Mouse (Mus musculus) heart, embryonic 14.5 days (tissue): ENCODE measurements around the gene Cfap44. TPM values are rescaled to one million over a fixed set of nuclear protein-coding genes. Genes with fewer than 3 reads are reported as not detected.
A peak's percentile ranks its signal among the peaks of the same experiment; 100 is the strongest.

Experiments used
- ATAC-seq: fragments of 200-750 bp; cut with Nextera tagmentation; 2 replicates; pipeline ENCODE4 v1.8.0; 2017; ENCODE audit warnings: low read depth, moderate TSS enrichment; ENCODE audit not compliant: insufficient number of reproducible peaks, insufficient read depth, low FRiP score
- H3K27ac ChIP-seq, 2 experiments: fragments of 200-500 bp in 1 of 2; fragments of 300-500 bp in 1 of 2; sonication (generic) in 1 of 2; replicated peaks in 1 of 2; 2 replicates each; pipeline ENCODE4 v1.5.1; 2012 to 2014; ENCODE audit warnings: low read depth in 2 of 2, low read length in 2 of 2, control low read depth in 1 of 2, mild to moderate bottlenecking in 1 of 2, mixed read lengths in 1 of 2; ENCODE audit not compliant: control insufficient read depth in 1 of 2, insufficient read depth in 1 of 2
- H3K27me3 ChIP-seq: fragments of 300-500 bp; sonication (generic); 2 replicates; pipeline ENCODE4 v1.6.1; 2014; ENCODE audit warnings: mild to moderate bottlenecking, low read length, control low read depth; ENCODE audit not compliant: control insufficient read depth, insufficient read depth
- H3K36me3 ChIP-seq: fragments of 300-500 bp; sonication (generic); 2 replicates; pipeline ENCODE4 v1.6.1; 2014; ENCODE audit warnings: mild to moderate bottlenecking, control low read depth, low read length, mixed read lengths; ENCODE audit not compliant: control insufficient read depth, insufficient read depth
- H3K4me1 ChIP-seq, 2 experiments: fragments of 200-500 bp in 1 of 2; fragments of 300-500 bp in 1 of 2; sonication (generic) in 1 of 2; 2 replicates each; pipeline ENCODE4 v1.6.1; 2012 to 2014; ENCODE audit warnings: low read length in 2 of 2, control low read depth in 1 of 2, mixed read lengths in 1 of 2; ENCODE audit not compliant: control insufficient read depth in 2 of 2, insufficient read depth in 2 of 2
- H3K4me2 ChIP-seq: fragments of 300-500 bp; sonication (generic); 2 replicates; pipeline ENCODE4 v1.6.1; 2014; ENCODE audit warnings: mild to moderate bottlenecking, low read length
- H3K4me3 ChIP-seq, 2 experiments: fragments of 200-500 bp in 1 of 2; fragments of 300-500 bp in 1 of 2; sonication (generic) in 1 of 2; 2 replicates each; pipeline ENCODE4 v1.5.1; 2012 to 2014; ENCODE audit warnings: low read length in 2 of 2, mild to moderate bottlenecking in 2 of 2, control low read depth in 1 of 2, low read depth in 1 of 2, moderate library complexity in 1 of 2; ENCODE audit not compliant: control insufficient read depth in 1 of 2, insufficient read depth in 1 of 2
- H3K9ac ChIP-seq: fragments of 300-500 bp; sonication (generic); 2 replicates; pipeline ENCODE4 v1.6.1; 2014; ENCODE audit warnings: mild to moderate bottlenecking, low read length
- H3K9me3 ChIP-seq: fragments of 300-500 bp; sonication (generic); 2 replicates; pipeline ENCODE4 v1.6.1; 2016; ENCODE audit warnings: low read length, control low read depth; ENCODE audit not compliant: control insufficient read depth
- WGBS: fragments of 180-500 bp; shearing (Covaris S2); extraction: QIAGEN DNeasy Blood & Tissue Kit; methylation state at CpG from one replicate; pipeline ENCODE4 v1.1.7; 2014; 5-methylcytosine and 5-hydroxymethylcytosine counted together
- polyA plus RNA-seq: library from polyadenylated mRNA; unstranded; fragments of >200 nt; fragmentation: Nextera tagmentation; extraction: Ambion mirVana; gene quantifications from 2 replicates; pipeline ENCODE4 v1.2.1, GENCODE M21; 2014

Gene Cfap44
- polyA plus RNA-seq, 1 experiment from 2014 or later = 0.18 TPM

DNA sequence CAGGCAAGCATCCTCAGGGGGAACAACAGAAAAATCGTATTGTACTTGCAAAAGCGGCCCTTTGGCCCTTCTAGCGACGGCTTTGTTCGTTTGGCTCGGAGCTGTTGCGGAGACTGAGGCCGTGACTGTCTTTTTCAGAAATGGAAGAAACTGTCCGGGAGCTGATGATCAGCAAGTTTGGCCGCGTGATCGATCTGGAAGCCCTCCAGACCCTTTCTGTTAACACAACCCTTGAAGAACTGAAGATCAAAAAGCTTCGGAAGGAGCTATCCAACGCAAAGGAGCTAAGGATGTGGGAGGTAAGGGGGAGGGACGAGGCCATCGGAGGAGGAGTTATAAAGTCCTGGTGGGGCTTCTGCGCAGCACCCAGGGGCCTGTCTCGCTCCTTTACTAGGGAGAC lies 84.2 kb downstream of the Cfap44 start:
- Histone ChIP-seq H3K36me3 (no peaks in the 10 kb centered on the region), H3K4me3 (no peak overlapping the region), H3K9me3 (no peaks in the 10 kb centered on the region), H3K27ac (no peak overlapping the region), H3K9ac (no peak overlapping the region), H3K27me3 (0 out of 2 replicates have a peak, but pooled peaks cover 3% of the 10 kb centered on the region), H3K4me1 (peaks cover 3% of the 10 kb centered on the region in 2 experiments; a peak in 1 of 4 replicates), H3K4me2 (peak overlapping the region; percentile 26)
- 29% methylated on average over 18 of the region's 18 CpGs for WGBS
- no peak for ATAC-seq

DNA sequence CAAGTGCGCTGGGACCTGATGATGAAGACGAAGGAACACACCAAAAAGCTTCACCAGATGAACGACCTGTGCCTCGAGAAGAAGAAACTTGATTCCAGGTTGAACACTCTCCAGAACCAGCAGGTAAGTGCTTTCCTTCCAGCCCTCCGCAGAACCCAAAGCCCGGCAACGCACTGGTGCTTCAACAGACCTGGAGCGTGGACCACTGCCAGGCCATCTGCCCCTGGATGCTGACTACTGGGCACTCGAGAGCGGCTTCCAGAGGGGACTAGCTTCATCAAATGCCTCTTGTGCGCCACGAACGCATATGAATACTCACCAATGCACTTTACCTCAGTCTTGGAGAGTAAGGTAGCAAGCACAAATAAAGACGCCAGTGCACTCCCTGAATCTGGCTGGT lies 85.3 kb downstream of the Cfap44 start:
- Histone ChIP-seq H3K36me3 (no peaks in the 10 kb centered on the region), H3K4me2 (no peak overlapping the region), H3K4me1 (peaks cover 3% of the 10 kb centered on the region in 2 experiments; a peak in 1 of 4 replicates), H3K9me3 (no peaks in the 10 kb centered on the region), H3K27me3 (0 out of 2 replicates have a peak, but pooled peaks cover 4% of the 10 kb centered on the region), H3K4me3 (no peak overlapping the region), H3K27ac (no peak overlapping the region), H3K9ac (no peak overlapping the region)
- WGBS = 85% methylated on average over 14 of the region's 14 CpGs
- no peak for ATAC-seq

DNA sequence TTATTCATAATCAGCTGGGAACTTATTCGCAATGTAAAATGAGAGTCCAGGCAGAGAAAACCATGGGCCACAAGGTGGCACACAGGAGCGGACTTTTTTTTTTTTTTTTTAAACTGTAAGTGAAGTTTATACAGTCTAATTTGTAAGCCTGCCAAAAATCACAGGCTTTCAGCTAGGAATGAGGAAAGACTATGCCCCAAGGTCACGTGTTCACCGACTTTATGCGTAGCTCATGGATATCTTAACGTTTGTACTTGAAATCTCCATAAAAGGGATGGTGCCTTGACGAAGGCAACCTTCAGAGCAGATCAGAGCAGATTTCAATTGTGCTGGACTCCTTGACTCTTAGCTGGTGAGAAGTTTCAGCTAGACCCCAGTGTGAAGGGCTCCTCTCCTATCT lies 86.0 kb downstream of the Cfap44 start:
- Histone ChIP-seq H3K4me2 (no peak overlapping the region), H3K9me3 (no peaks in the 10 kb centered on the region), H3K27ac (0 out of 4 replicates have a peak overlapping the region, but pooled peaks of 1 of the 2 experiments have one; percentile 24), H3K4me3 (no peak overlapping the region), H3K36me3 (peaks cover 7% of the 10 kb centered on the region; the same call in 1 of the 2 replicates), H3K27me3 (0 out of 2 replicates have a peak, but pooled peaks cover 4% of the 10 kb centered on the region), H3K4me1 (peaks cover 3% of the 10 kb centered on the region in 2 experiments; a peak in 1 of 4 replicates), H3K9ac (no peak overlapping the region)
- WGBS = 42% methylated on average over 7 of the region's 7 CpGs
- no peak for ATAC-seq

DNA sequence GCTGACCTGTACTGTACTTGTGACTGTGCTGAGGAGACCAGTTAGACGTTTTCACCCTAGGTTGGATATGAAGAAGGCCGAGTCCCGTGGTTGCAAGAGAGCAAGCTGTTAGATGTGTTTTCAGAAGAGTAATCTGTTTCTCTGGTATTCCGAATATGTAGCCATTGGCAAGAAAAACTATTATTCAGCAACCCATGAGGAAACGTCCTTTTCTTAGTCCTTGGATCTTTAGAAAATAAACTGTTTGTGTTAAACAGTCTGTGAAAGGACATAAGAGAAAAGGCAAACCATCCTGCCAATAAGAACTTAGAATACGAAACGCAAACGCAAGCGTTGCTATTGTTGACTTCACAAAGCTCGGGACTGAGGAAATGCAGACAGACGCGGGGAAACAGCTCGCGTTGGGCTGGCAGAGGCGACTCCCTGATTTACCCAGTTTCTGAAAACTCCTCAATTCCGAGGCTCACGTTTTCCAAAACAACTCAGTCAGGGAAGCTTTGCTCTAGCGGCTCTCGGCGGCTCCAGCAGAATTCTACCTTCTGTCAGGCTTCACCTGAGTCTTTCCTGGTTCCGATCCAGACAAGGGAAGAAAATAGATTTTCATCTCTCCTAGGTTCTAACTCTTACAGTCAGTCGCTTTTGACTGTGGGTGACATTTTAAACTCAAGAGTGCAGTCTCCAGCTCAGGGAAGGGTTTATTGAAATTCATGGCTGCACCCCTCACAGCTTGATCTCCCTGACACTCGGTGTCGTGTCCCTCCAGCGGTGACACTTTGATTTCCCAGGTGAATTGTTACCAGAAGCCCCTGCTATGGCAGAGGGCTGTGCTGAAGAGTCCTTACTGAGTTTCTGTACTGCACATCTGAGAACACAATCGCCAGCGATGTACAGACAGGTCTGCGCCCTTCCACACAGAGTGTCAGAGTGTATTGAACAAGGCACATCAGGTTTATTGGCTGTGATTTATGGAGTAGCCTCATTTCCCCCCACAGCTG lies 87.3 kb downstream of the Cfap44 start:
- WGBS = 43% methylated on average over 28 of the region's 28 CpGs

DNA sequence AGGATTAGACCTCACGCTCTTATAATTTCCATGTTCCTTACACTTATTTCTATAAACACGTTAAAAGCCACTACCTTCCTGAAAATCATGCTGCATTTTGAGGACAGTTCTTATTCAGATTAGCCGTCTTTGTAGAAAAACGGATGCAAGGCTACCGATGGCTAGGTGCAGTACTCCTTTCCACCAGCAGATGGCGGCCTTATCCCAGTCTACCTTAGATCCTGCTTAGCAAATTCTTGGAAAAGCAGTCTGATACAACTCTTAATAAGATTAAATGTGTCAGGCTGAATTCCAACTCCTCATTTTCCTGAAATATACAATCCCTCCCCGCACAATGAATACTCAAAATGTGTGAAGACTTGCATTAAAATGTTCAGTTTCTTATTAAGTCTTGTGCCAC lies 89.5 kb downstream of the Cfap44 start:
- 5% methylated on average over 7 of the region's 7 CpGs for WGBS
- Histone ChIP-seq H3K27ac (no peak overlapping the region), H3K9me3 (no peaks in the 10 kb centered on the region), H3K9ac (no peak overlapping the region), H3K4me3 (no peak overlapping the region), H3K4me1 (peaks cover 3% of the 10 kb centered on the region in 2 experiments; a peak in 1 of 4 replicates), H3K4me2 (no peak overlapping the region), H3K36me3 (peaks cover 31% of the 10 kb centered on the region), H3K27me3 (0 out of 2 replicates have a peak, but pooled peaks cover 4% of the 10 kb centered on the region)
- ATAC-seq = no peak

More for the DNA sequence above, 87.3 kb downstream of the Cfap44 start:
- Histone ChIP-seq H3K9ac (no peak overlapping the region), H3K4me1 (peaks cover 3% of the 10 kb centered on the region in 2 experiments; a peak in 1 of 4 replicates), H3K9me3 (no peaks in the 10 kb centered on the region), H3K27me3 (0 out of 2 replicates have a peak, but pooled peaks cover 4% of the 10 kb centered on the region), H3K36me3 (peaks cover 10% of the 10 kb centered on the region; the same call in 1 of the 2 replicates), H3K27ac (no peak overlapping the region), H3K4me3 (no peak overlapping the region), H3K4me2 (no peak overlapping the region)
- no peak for ATAC-seq

DNA sequence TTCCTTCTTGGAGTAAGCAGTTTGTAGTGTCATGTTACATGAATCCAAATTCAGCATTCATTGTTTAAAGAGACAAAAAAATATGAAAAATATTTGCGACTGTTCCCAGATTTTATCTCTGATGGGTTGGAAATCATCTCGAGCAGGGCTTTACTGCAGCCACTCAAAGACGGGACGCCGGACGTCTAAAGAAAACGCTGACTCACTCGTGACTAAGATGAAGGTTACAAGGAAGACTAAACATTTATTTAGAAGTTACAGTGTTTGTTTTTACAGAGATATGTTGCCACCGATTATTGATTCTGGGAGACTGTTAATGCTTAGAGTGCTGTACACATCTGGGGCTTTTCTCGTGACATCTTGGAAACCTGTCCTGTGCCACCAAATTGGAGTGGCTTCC lies 90.2 kb downstream of the Cfap44 start:
- WGBS = 72% methylated on average over 10 of the region's 10 CpGs
- no peak overlapping the region for H3K4me2 ChIP-seq

DNA sequence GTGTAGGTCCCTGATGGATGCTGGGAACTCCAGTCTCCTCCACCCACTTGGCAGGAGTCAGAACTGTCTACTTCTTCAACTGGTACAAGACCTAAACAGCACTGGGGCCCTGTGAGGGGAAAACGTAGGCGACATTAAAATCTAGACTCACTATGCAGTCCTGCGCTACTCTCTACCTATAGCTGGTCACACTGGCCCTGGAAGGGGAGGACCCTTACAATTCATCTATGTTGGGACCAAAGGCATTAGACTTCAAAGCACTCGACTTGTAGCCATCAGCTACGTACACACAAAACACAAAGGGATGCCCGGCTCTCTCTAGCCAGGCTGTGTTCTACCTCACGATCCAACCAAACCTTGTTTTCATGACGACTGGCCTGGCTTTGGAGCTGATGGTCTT lies 91.1 kb downstream of the Cfap44 start:
- Histone ChIP-seq H3K9ac (no peak overlapping the region), H3K4me2 (no peak overlapping the region), H3K4me3 (no peak overlapping the region), H3K27ac (no peak overlapping the region), H3K36me3 (peaks cover 46% of the 10 kb centered on the region), H3K4me1 (peaks cover 2 to 3% of the 10 kb centered on the region in 2 experiments; a peak in 1 of 4 replicates), H3K27me3 (0 out of 2 replicates have a peak, but pooled peaks cover 4% of the 10 kb centered on the region), H3K9me3 (no peaks in the 10 kb centered on the region)
- ATAC-seq = no peak
- WGBS = 85% methylated on average over 8 of the region's 8 CpGs

More for the DNA sequence above, 90.2 kb downstream of the Cfap44 start:
- H3K9me3 ChIP-seq = no peaks in the 10 kb centered on the region
- no peak overlapping the region for H3K4me3 ChIP-seq
- H3K9ac ChIP-seq = no peak overlapping the region
- no peak overlapping the region for H3K27ac ChIP-seq
- H3K4me1 ChIP-seq = peaks cover 3% of the 10 kb centered on the region in 2 experiments; a peak in 1 of 4 replicates
- H3K27me3 ChIP-seq = 0 out of 2 replicates have a peak, but pooled peaks cover 4% of the 10 kb centered on the region
- no peak for ATAC-seq
- H3K36me3 ChIP-seq = peaks cover 38% of the 10 kb centered on the region
